Comparison of ENCODE assay signal across 8 mouse cellular contexts in genomic region chr4:122835530-122836402, GRCm38 (mm10). TPM values are rescaled to one million over a fixed set of nuclear protein-coding genes. Genes with fewer than 3 reads are reported as not detected.
DNase-seq lines count a peak whose midpoint lies in the region; ATAC-seq and TF ChIP-seq lines count a peak whose summit lies in the region.

TSS of gene Ppt1 (plus strand) at chr4:122836242.

- H3K4me1 ChIP-seq in bone marrow, adult 2 months (ENCODE audit: control insufficient read depth, insufficient read depth, low read length): peaks cover 3% of the 10 kb centered on the region
- peaks cover 12% of the 10 kb centered on the region for H3K4me1 ChIP-seq in embryonic facial prominence, embryonic 15.5 days
- 0 out of 2 replicates have a peak, but pooled peaks cover 5% of the 10 kb centered on the region for H3K4me1 ChIP-seq in kidney, embryonic 14.5 days (ENCODE audit: control insufficient read depth, insufficient read depth, low read length)
- peaks cover 18% of the 10 kb centered on the region for H3K4me1 ChIP-seq in limb, embryonic 15.5 days

- peak; percentile 46; the same call in 1 of the 2 replicates for TF ChIP-seq CTCF in bone marrow, adult 2 months (IDR thresholded peaks at IDR 0.05; ENCODE audit: control insufficient read depth, insufficient read depth, low read length)

- peak within 1 kb of the TSS; percentile 55 for H3K9ac ChIP-seq in embryonic facial prominence, embryonic 15.5 days
- peak within 1 kb of the TSS; percentile 72 for H3K9ac ChIP-seq in kidney, embryonic 14.5 days (ENCODE audit: low read depth, low read length)
- peak within 1 kb of the TSS; percentile 60 for H3K9ac ChIP-seq in limb, embryonic 15.5 days

- no peaks in the 10 kb centered on the region for H3K9me3 ChIP-seq in embryonic facial prominence, embryonic 15.5 days (replicated peaks)
- H3K9me3 ChIP-seq in kidney, embryonic 14.5 days (ENCODE audit: control insufficient read depth, low read length): no peaks in the 10 kb centered on the region
- H3K9me3 ChIP-seq in limb, embryonic 15.5 days: no peaks in the 10 kb centered on the region

- peak; percentile 77; the same call in 1 of the 2 replicates for TF ChIP-seq POLR2A in bone marrow, adult 2 months (IDR thresholded peaks at IDR 0.05; ENCODE audit: borderline replicate concordance, control insufficient read depth, low read depth, low read length)

- H3K27me3 ChIP-seq in embryonic facial prominence, embryonic 15.5 days: no peaks in the 10 kb centered on the region
- H3K27me3 ChIP-seq in kidney, embryonic 14.5 days (ENCODE audit: control insufficient read depth, insufficient read depth, low read length): no peaks in the 10 kb centered on the region
- no peaks in the 10 kb centered on the region for H3K27me3 ChIP-seq in limb, embryonic 15.5 days

- peak; percentile 93 for DNase-seq in 416B (ENCODE audit: low read depth)
- DNase-seq in heart, adult 9 months (ENCODE audit: low spot score in 2 of 2): peak; percentile 77 to 84
- peak; percentile 47 to 75 for DNase-seq in monocyte, adult 2 months (ENCODE audit: low read depth in 1 of 2, low spot score in 2 of 2)
- DNase-seq in spleen, postnatal 36 days (ENCODE audit: low spot score in 2 of 2): peak; percentile 84 to 89

- 2% methylated on average over 31 of the region's 31 CpGs for WGBS in bone marrow, adult 2 months
- 3% methylated on average over 31 of the region's 31 CpGs for WGBS in embryonic facial prominence, embryonic 15.5 days
- WGBS in kidney, embryonic 14.5 days: 3% methylated on average over 31 of the region's 31 CpGs
- 3% methylated on average over 31 of the region's 31 CpGs for WGBS in limb, embryonic 15.5 days

- H3K27ac ChIP-seq in bone marrow, adult 2 months (ENCODE audit: control insufficient read depth, insufficient read depth, low read depth, low read length, poor library complexity): no peak within 1 kb of the TSS
- H3K27ac ChIP-seq in embryonic facial prominence, embryonic 15.5 days (replicated peaks): no peak within 1 kb of the TSS; the same call in 1 of the 2 replicates
- H3K27ac ChIP-seq in kidney, embryonic 14.5 days (ENCODE audit: low read depth, low read length): peak within 1 kb of the TSS; percentile 24; the same call in 1 of the 2 replicates
- peak within 1 kb of the TSS; percentile 63 for H3K27ac ChIP-seq in limb, embryonic 15.5 days

- peak; percentile 79 for ATAC-seq in embryonic facial prominence, embryonic 15.5 days (ENCODE audit: insufficient number of reproducible peaks, low FRiP score, low TSS enrichment, low read depth)
- peak; percentile 93 for ATAC-seq in kidney, embryonic 14.5 days (ENCODE audit: low FRiP score, low TSS enrichment)
- ATAC-seq in limb, embryonic 15.5 days (ENCODE audit: insufficient number of reproducible peaks, low FRiP score, low TSS enrichment, low read depth): peak; percentile 86

- peaks cover 4% of the 10 kb centered on the region; the same call in 1 of the 2 replicates for H3K36me3 ChIP-seq in embryonic facial prominence, embryonic 15.5 days
- H3K36me3 ChIP-seq in kidney, embryonic 14.5 days (ENCODE audit: control insufficient read depth, insufficient read depth, low read length): no peaks in the 10 kb centered on the region; the same call in 1 of the 2 replicates
- 0 out of 2 replicates have a peak, but pooled peaks cover 2% of the 10 kb centered on the region for H3K36me3 ChIP-seq in limb, embryonic 15.5 days

- H3K4me3 ChIP-seq in bone marrow, adult 2 months (replicated peaks; ENCODE audit: control insufficient read depth, low read depth, low read length): peak within 1 kb of the TSS; percentile 86
- peak within 1 kb of the TSS; percentile 76 for H3K4me3 ChIP-seq in embryonic facial prominence, embryonic 15.5 days (replicated peaks)
- H3K4me3 ChIP-seq in kidney, embryonic 14.5 days (ENCODE audit: low read length): peak within 1 kb of the TSS; percentile 85
- peak within 1 kb of the TSS; percentile 72 for H3K4me3 ChIP-seq in limb, embryonic 15.5 days

- H3K4me2 ChIP-seq in embryonic facial prominence, embryonic 15.5 days (replicated peaks): peak within 1 kb of the TSS; percentile 83
- peak within 1 kb of the TSS; percentile 85 for H3K4me2 ChIP-seq in kidney, embryonic 14.5 days (replicated peaks; ENCODE audit: low read depth, low read length)
- peak within 1 kb of the TSS; percentile 85 for H3K4me2 ChIP-seq in limb, embryonic 15.5 days

RNA-seq across cellular contexts. Expression of gene Ppt1, which starts in this region (rescaled TPM):
- polyA plus RNA-seq in bone marrow, adult 2 months (2011; ENCODE audit: insufficient read depth, insufficient read length, low replicate concordance, missing spikeins): 13.0 and 21.9 TPM in 2 replicates
- 73.0 and 80.9 TPM in 2 replicates for polyA plus RNA-seq in embryonic facial prominence, embryonic 15.5 days (2015; fragmentation: Nextera tagmentation; extraction: Ambion mirVana)
- 64.6 and 82.5 TPM in 2 replicates for polyA plus RNA-seq in kidney, embryonic 14.5 days (2014; fragmentation: Nextera tagmentation; extraction: Ambion mirVana)
- 79.4 and 83.0 TPM in 2 replicates for polyA plus RNA-seq in limb, embryonic 15.5 days (2015; fragmentation: Nextera tagmentation; extraction: Ambion mirVana)

Comparison
In these comparisons a context has a peak if more than half of its experiments do, and no peak if none do; other contexts are left out.
1. H3K27ac ChIP-seq: peak in kidney, embryonic 14.5 days (single experiment) and limb, embryonic 15.5 days (single experiment); none in bone marrow, adult 2 months (single experiment) and embryonic facial prominence, embryonic 15.5 days (single experiment).
2. Peak in every context shown above with its lines, with median percentiles within 50 percentile points of each other: DNase-seq, H3K4me3 ChIP-seq, ATAC-seq, H3K4me2 ChIP-seq and H3K9ac ChIP-seq.